Mouse (Mus musculus): ENCODE results near the gene A730071L15Rik. TPM values are rescaled to one million over a fixed set of nuclear protein-coding genes. Genes with fewer than 3 reads are reported as not detected.

A730071L15Rik gene
- total RNA-seq (2023) = 0.25 and 0.28 TPM in 2 replicates

GRCm38 (mm10) chr11:6199410-6200086, at the start of gene A730071L15Rik:
TSS of gene A730071L15Rik (plus strand) at chr11:6200029.

GRCm38 (mm10) chr11:6200087-6200569, 299 bp downstream of the A730071L15Rik start, which contains the start of gene Nudcd3:
TSS of gene Nudcd3 (minus strand) at chr11:6200415.

GRCm38 (mm10) chr11:6230012-6230411, 30.2 kb downstream of the A730071L15Rik start, which contains the start of gene Npc1l1:
TSS of gene Npc1l1 (minus strand) at chr11:6230143.

Other genes with a start within 250 kb of the A730071L15Rik start
- gene Gck, start 249.9 kb upstream of the A730071L15Rik start, total RNA-seq (2023) = not detected in 2 replicates
- 83.8 and 99.8 TPM in 2 replicates for gene Ykt6, start 244.3 kb upstream of the A730071L15Rik start, total RNA-seq (2023)
- gene Camk2b, start 133.7 kb upstream of the A730071L15Rik start, total RNA-seq (2023) = 1.5 TPM in 2 replicates
- 26.1 and 32.5 TPM in 2 replicates for gene Nudcd3, start 386 bp downstream of the A730071L15Rik start, total RNA-seq (2023)
- not detected in 2 replicates for gene Npc1l1, start 30.1 kb downstream of the A730071L15Rik start, total RNA-seq (2023)
- gene Ddx56, start 67.7 kb downstream of the A730071L15Rik start, total RNA-seq (2023) = 22.4 and 29.5 TPM in 2 replicates
- 20.4 and 24.6 TPM in 2 replicates for gene Tmed4, start 74.8 kb downstream of the A730071L15Rik start, total RNA-seq (2023)
- 112 and 120 TPM in 2 replicates for gene Ogdh, start 91.6 kb downstream of the A730071L15Rik start, total RNA-seq (2023)
- gene Zmiz2, start 189.0 kb downstream of the A730071L15Rik start, total RNA-seq (2023) = 25.9 and 30.2 TPM in 2 replicates
- gene Ppia, start 215.4 kb downstream of the A730071L15Rik start, total RNA-seq (2023) = 641 TPM in 2 replicates
- 90.5 and 90.8 TPM in 2 replicates for gene H2afv, start 244.4 kb downstream of the A730071L15Rik start, total RNA-seq (2023)

Measured in neutrophil, adult 65 days (primary cell).